Mouse (Mus musculus) left cerebral cortex, postnatal 10 days (tissue): ENCODE measurements around the gene Fam53b. TPM values are rescaled to one million over a fixed set of nuclear protein-coding genes. Genes with fewer than 3 reads are reported as not detected.

Source experiments
- DNase-seq, 2 experiments: peaks; one replicate each; pipeline ENCODE4 v3.0.0; 2021 to 2022; ENCODE audit warnings: low spot score in 2 of 2, mixed read lengths in 1 of 2; ENCODE audit errors: extremely low spot score in 1 of 2
- intact Hi-C: fragments of 180-260 bp; cut with DNase I; formaldehyde crosslinking; loops from one replicate; pipeline ENCODE4 v1.15.1; 2025
- total RNA-seq, 2 experiments: library from RNA; stranded (reverse); gene quantifications; 2 replicates each; pipeline ENCODE4 v1.2.3; 2021

Fam53b gene
- total RNA-seq, 2 experiments from 2014 or later, result 13.9 to 14.5 TPM

DNA sequence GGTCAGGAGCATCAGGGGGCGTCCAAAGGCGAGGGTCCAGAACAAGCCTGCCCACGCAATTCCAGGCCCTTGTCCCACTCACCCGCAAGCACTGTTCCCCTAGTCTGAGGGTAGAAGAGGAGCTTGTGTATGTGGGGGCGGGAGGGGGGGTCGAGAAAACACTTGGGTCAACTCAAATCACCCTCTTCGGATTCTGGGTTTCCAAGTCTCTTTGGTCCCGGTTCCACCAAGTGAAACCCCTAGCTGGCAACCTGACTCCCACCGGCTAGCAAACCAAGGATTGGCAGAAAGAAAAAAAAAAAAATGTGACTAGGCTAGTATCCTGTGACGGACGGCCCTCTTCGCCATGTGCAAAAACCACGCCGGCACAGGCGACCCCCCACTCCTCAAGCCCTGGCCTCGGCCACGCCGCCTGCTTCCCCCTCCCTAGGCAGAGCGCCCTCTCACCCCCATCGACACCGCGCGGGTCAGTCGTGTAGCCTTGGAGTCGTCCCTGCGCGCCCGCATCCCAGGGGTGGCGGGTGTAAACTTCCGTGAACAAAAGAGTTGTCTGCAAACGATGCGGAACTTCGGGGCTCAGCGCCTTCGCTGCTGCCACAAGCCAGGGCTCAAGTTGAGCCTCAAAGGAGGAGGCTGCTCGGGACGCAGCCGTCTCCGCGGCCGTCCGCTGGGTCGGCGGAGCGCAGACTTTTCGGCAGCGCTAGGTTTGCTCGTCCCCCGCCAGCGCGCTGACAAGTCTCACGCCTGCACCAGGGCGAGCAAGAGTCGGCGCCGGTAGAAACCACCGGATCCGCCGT is 869 bp downstream of the Fam53b start:
- intact Hi-C loops, result loop anchor here (5.0 kb wide), 1 partner anchor 76 kb away; no protein-coding TSS in a partner anchor
- DNase-seq, result peak in 1 of 2 experiments; percentile 64

DNA sequence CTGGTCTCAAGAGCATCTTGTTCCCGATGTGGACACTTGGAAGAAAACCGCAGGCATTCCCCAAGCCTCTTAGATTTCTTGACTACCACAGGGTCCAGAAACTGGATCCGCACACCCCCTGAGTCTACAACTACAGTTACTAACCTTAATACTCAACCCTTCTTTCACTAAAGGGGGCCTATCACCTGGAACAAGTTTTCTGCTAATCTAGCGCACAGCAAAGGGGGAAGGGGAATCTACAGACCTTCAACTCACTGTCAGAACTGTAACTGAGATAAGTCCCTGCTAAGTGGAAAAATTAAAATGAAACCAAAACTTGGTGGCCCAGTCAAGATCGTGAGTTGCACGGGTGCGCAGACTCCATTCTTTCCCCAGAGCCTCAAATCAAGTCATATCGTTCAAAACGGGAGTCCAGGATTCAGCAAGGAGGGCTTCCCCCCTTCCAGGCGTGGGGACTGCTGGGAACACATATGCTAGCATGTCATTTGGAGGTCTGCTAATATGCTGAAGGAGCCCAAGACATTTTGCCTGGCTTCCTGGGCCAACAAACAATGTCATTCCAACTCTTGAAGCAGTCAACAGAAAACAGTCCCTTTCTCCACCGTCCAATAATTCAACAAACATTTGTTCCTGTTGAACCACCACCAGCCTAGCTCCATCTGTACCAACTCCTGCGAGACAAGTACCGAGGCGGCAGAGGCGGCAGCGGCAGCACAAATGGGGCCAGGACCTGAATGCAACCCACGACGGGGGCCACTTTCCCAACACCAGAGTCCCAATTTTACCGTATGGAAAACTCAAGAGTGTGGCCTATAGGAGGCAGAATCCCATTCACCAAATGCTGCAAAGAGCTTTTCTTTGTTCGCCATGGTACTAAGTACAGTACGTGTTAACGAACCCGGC is 1.7 kb downstream of the Fam53b start:
- DNase-seq, result peak in 1 of 2 experiments; percentile 26
- intact Hi-C loops, result loop anchor here (1.0 to 5.0 kb wide), 2 partner anchors 75 to 156 kb away; no protein-coding TSS in a partner anchor

DNA sequence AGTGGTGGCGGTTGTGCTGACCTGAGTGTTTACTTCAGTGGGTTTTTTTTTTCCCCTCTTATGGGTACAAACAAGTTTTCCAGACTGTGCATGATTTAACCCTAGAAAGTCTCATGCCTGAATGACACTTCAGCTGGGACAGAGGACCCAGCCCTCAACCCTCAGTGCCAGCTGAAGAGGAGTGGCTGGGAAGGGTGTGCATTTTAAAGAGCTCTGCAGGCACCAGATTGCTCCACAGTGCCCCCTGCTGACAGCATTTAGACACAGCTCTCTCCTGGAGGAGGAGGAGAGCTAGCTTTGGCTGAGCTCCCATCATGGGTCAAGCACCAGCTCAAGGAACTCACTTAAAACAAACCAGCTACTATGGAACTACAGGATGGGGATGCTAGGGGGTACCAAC is 2.8 kb downstream of the Fam53b start:
- intact Hi-C loops, result loop anchor here (1.0 to 5.0 kb wide), 2 partner anchors 74 to 155 kb away; no protein-coding TSS in a partner anchor

DNA sequence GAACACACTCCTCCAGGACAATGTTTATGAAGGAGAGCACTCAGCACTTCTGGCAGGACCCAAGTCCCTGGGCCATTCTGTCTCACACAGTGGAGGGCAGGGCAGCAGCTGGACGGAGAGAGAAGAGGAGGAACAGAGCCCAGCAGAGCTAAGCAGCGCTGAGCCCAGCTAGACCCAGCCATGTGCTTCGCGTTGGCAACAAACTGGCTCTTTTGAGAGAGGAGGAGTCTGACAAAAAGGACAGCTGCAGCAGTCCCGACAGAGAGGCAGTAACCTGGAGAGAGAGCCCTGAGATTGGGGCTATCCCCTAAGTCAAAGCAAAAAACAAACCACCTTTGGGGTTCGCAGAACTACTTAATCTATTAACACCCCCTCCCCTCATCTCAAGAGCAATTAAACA is 3.3 kb downstream of the Fam53b start:
- peak in 1 of 2 experiments; percentile 62 for DNase-seq
- intact Hi-C loops, result loop anchor here (5.0 kb wide), 1 partner anchor 73 kb away; no protein-coding TSS in a partner anchor

More for the DNA sequence above, 2.8 kb downstream of the Fam53b start:
- peak; percentile 81 to 90 for DNase-seq

DNA sequence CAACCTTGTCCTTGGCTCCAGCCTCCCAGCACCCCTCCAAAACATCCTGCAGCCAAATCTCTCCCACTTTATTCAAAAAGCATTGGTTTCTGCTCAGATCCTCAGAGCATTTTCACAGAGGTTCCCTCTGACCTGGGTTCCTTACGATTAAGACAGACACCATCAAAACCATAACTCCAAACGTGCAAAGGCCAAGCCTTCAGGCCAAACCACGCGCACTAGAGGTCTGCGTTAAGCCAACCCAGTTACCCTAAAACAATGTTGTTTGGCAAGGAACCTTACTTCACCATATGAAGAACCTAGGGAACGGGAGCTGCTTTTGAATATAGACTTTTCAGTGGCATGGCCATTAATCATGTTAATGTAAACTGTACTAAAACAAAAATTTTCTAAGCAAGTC is 4.0 kb downstream of the Fam53b start:
- intact Hi-C loops, result loop anchor here (5.0 kb wide), 1 partner anchor 72 kb away; no protein-coding TSS in a partner anchor
- no peak for DNase-seq

DNA sequence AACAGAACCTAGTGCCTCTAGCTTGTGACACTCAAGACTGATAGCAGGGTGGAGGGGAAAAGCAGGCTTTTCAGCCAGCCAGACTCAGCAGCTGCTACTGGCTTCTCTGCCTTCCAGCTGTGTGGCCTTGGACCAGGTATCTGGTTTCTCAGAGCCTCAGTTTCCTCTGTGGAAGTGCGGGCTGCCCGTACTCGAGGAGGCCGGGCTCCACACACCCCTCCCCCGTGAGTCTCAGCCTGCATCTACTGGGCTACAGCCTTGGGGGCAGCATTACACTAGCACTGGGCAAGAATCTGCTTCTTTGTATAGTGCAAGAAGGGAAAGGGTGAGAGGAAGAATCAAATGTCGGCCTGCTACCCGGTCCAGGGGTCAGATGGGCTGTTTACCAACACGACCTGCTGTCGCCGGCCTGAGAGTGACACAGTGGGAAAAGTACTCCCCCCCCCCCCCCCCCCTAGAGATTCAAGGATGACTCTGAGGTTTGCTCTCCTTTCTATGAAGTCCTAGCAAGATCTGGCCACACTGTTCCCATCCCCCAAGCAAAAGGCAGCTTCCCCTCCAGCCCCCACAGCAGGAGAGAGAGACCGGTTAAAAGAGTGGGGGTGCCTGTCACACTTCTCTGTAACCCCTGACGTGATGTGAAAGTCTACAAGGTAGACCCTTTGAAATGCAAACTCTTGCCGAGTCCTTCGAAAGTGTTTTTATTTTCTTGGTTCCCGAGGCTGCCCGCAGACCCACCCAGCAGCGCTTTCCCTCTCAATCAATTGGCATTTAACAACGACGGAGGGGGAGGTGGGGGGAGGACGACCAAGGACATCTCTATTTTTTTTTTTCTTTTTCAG is 4.6 kb downstream of the Fam53b start:
- intact Hi-C loops, result no loop called here
- peak in 1 of 2 experiments; percentile 51 for DNase-seq

DNA sequence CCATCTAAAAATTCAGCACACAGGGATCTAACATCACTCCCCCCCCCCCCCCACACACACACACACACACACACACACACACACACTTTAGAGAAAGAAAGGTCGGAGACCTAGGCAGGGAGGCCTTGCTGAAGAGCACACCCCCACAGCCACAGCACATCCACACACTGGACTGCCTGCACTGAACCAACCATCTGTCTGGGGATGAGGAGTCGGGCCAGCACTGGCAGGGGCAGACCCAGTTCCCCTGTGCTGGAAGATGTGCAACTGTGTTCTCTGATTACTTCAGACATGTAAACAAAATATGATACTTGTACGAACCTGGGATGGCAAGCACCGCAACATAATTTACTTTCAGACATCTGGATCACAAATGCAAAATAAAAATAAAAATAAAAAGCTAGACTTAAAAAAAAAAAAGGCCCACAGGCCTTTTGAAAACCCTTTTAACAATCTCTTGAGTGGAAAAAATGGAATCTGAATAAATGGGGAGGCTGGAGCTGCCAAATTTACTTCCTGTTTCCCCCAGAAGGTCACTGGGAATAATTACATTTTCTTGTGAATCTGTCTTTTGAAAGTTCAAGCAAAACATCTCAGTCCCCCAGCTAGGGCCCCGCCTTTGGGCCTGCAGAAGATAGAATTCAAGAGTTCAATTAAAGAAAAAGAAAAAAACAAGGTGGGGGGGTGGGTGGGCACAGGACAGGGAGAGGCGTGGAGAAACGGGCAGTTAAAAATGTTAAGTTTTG is 5.5 kb downstream of the Fam53b start:
- intact Hi-C loops, result no loop called here
- DNase-seq, result peak in 1 of 2 experiments; percentile 20

DNA sequence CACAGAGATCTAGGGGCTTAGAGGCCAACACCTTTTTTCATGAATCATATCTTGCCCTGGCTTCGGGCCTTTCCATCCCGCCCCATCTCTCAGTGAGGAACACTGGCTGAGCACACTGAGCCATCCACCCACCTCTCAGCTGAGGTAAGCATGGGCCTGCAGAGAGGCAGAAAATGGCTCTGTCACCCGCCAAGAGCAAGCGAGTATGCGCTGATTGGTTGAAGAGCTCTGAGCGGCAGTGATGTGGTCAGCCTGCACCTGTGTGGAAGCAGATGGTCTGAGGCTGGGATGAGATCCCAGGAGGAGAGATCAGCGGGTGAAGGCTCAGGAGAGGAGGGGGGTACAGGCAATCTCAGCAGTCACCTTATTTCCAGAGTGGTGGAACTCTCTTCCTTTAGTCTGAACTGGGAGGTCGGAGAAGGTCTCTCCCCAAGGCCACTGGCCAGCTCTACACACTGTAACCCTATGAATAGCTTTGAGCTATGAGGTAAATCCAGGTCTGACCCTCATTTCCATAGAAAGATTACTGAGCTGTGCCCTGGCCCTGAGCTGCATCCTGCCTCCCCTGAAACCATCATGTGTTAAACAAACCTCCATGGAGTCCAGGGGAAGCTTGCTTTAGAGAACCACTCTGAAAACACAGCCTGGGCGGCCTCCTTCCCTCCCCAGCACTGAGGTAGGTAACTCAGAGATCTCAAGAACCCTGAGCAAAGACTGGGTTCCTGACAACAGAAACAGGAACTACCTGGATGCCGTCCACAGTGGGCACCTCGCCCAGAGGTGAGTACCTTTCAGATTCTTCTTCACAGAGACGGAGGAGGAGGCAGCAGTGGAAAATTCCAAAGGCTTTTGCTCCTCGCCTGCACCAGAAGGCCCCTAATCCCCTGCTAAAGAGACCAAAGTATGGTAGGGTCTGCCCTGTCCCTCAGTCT is 6.5 kb downstream of the Fam53b start:
- intact Hi-C loops, result no loop called here
- peak in 1 of 2 experiments; percentile 41 for DNase-seq

DNA sequence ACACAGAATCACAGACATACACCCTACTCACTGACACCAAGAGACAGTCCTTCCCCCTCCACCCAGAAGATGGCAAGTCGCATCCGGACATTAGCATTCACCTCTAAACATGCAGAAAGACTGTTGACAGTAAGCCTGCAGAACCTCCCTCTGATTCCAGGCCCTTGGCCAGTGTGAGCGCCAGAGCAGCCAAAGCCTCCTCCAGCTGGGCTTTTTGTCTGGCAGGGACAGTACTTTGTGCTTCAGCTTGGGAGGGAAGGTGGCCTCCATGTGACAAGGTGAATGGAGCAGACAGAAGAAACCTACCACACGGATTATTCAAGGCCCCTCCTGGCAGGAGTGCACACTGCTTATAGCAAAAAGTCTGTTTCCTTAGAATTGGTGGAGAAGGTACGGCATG is 7.4 kb downstream of the Fam53b start:
- intact Hi-C loops, result no loop called here
- DNase-seq, result peak in 1 of 2 experiments; percentile 35

DNA sequence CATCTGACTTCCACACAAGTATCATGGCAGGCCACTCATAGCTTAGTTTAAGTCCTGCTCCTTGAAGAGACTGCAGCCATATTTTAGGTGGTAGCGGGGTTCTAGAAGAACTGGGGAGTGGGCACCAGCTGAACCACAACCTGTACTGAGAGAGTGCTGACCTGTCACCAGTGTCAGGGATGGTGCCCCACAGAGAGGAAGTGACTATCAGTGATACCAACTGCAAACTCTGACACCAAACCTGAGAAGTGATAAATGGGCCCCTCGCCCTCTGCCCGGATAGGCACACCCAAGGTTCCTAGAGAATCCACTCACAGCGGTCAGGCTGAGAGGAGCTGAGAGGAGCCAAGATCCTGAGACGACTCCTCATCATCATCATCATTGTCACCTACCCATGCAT is 8.7 kb downstream of the Fam53b start:
- DNase-seq, result no peak
- intact Hi-C loops, result no loop called here

DNA sequence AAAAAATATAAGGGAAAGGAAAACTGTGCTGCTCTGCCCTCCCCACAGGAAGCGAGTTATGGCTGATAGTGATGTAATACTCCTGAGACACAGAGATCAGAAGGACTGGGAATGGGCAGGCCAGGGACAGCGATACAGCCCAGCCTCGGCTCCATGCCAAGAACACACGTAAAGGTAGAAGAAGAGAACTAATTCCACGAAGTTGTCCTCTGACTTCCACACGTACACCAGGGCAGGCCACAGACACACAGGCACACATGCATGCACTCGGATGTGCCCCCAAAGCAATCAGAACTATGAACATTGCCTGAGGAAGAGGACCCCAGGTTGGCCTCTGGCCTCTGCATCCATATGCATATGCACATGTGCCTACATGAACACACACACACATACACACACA is 9.2 kb downstream of the Fam53b start:
- peak in 1 of 2 experiments; percentile 30 for DNase-seq
- intact Hi-C loops, result no loop called here

DNA sequence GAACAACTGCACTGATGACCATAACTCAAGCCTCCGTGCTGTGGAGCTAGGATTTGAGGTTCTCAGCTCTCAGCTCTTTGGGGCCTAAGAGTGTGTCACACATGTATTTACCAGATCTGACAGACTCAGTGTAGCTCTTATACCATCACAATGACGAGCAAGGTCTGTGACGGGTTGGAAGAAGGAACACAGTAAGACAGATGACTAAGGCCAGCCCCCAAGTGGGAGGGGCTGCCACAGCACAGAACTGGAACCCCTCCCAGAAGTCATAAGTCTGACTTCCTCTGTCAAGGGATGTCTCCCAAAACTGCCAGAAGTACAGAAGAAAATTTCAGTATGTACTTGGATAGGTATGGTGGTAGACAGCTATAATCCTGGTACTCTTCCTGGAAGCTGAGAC is 9.7 kb downstream of the Fam53b start:
- intact Hi-C loops, result no loop called here
- DNase-seq, result peak in 1 of 2 experiments; percentile 40

DNA sequence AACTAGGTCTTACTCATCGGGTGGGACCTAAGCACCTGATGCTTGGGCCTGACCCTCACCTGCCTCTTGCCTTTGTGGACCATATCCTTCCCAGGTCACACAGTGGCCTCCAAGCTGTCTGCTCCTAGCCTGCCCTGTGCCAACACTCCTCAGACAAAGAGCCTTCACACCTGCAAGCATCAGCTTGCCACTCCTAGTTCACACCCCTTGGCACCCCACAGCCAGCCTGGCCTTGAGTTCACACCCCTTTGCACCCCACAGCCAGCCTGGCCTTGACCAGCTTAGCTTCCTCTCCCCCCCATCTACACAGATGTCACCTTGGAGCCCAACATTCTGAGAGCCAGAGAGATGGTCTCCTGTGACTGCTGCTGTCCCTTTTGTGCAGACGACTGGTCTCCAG is 10.3 kb downstream of the Fam53b start:
- DNase-seq, result peak in 1 of 2 experiments; percentile 19
- intact Hi-C loops, result no loop called here

DNA sequence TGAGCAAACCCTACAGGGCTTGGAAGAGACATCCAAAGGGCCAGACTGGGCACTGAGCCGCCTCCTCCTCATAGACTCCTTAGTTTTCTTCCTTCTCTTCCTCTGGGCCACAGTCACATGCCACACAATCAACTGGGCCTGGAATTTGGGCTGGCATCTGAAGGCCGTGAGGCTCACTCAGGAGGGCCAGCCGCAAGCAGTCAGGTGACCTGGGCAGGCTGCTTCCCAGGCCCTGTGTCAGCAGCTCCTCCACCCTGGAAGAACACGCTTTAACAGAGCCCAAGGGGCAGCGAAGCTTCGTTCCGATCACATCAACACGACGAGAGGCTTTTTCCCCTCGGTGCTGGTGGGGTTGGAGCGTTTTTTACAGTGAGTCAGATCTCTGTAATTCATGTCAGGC is 11.0 kb downstream of the Fam53b start:
- intact Hi-C loops, result no loop called here
- DNase-seq, result peak in 1 of 2 experiments; percentile 18

DNA sequence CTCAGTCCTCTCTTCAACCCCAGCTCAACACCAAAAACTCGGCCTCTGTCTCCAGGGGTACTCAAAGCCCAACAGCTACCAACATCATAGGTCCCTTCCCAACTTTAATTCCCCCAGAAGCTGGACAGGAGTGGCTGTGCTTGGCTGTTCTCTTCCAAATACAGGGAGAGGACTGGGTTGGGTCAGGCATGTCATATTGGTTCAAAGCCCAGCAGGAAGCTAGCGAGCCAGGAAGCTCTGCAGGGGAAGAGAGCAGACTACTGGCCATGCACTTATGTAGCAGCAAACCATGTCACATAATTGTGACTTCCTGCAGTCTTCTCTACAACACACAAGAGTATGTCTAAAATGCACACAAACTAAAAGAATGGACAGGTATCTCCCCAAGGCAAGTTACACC is 11.6 kb downstream of the Fam53b start:
- intact Hi-C loops, result no loop called here
- peak in 1 of 2 experiments; percentile 46 for DNase-seq

DNA sequence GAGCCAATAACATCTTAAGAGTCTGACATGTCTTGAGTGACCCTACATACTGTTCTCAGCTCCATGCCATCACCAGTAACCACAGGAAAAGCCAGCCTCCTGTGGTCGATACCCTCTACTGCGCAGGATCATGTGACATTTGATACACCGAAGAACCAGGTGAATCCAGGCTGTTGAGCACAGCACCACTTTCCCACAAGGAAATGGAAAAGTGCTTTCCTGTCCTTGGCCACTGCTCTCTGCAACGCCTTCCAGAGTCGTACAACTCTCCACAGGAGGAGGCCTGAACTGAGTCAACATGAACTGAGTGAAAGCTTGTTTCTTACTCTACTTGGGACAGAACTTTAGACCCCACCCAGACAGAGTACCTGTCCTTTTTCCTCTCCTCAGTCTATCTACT is 12.2 kb downstream of the Fam53b start:
- intact Hi-C loops, result no loop called here
- peak in 1 of 2 experiments; percentile 15 for DNase-seq

DNA sequence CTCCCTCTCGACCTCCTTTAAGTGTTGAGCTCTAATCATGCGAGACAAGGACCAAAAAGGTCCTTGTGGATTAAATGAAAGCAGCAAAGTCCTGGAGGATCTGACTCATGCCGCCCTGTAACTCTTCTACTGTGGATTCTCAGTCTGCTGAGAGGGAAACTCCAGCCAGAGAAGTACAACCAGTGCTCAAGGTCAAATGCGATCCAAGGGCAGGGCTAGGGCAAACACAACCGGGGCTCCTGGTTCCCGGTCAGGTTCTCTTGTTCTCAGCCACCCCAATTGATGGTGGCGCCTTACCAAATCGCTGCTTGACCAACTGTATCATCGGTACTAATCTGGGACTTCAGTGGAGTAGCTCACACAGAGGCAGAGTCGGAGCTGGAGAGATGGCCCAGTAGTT is 12.8 kb downstream of the Fam53b start:
- intact Hi-C loops, result no loop called here
- peak in 1 of 2 experiments; percentile 18 for DNase-seq
